Mouse (Mus musculus) ES-E14 (cell line): ENCODE measurements around the gene Ulk4.

Experiments used
- CHD2 ChIP-seq: IDR thresholded peaks from 2 replicates; pipeline ENCODE4 v1.6.1; 2014; ENCODE audit warnings: mild to moderate bottlenecking, low read depth, low read length, inconsistent platforms
- HCFC1 ChIP-seq: IDR thresholded peaks from 2 replicates; pipeline ENCODE4 v1.6.1; 2012; ENCODE audit warnings: low read length, inconsistent platforms, borderline replicate concordance; ENCODE audit not compliant: insufficient read depth
- MAFK ChIP-seq: IDR thresholded peaks from 2 replicates; pipeline ENCODE4 v1.6.1; 2014; ENCODE audit warnings: mild to moderate bottlenecking, low read depth, low read length, inconsistent platforms; ENCODE audit not compliant: insufficient read depth
- ZC3H11A ChIP-seq: IDR thresholded peaks from 2 replicates; pipeline ENCODE4 v1.6.1; 2012; ENCODE audit warnings: low read depth, mild to moderate bottlenecking, inconsistent platforms, low read length, borderline replicate concordance
- ZNF384 ChIP-seq: IDR thresholded peaks from 2 replicates; pipeline ENCODE4 v1.6.1; 2012; ENCODE audit warnings: low read depth, low read length, inconsistent platforms

DNA sequence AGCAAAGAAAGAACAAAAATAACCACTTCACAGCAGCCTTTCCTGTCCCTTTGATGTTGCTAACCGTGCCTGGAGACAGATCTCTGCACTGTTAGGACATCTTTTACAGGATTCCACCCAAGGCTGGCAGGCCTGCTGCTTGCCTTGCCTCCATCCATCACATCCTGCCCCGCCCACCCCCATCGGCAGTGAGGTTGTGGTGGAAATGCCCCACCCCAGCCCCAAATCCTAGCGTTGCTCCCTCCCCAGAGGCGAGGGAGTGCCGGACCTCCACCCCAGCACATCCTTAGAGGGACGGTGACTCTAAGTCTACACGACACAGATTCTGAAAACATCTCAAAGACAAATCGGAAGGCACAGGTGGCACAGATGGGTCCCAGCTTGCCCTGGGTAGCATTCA lies 219.6 kb downstream of the Ulk4 start:
- TF ChIP-seq CHD2 (no peak), MAFK (no peak), HCFC1 (no peak), ZNF384 (no peak), ZC3H11A (no peak)
